Mouse (Mus musculus) left cerebral cortex, postnatal 25 days (tissue): ENCODE results near the gene Slc35b3. TPM values are rescaled to one million over a fixed set of nuclear protein-coding genes. Genes with fewer than 3 reads are reported as not detected.

Experiments
- DNase-seq, 2 experiments: peaks; one replicate each; pipeline ENCODE4 v3.0.0; 2022; ENCODE audit warnings: low spot score in 2 of 2, mixed read lengths in 1 of 2
- intact Hi-C: fragments of 180-260 bp; cut with DNase I; formaldehyde crosslinking; loops from one replicate; pipeline ENCODE4 v1.15.1; 2025
- total RNA-seq, 2 experiments: library from RNA; stranded (reverse); gene quantifications; 2 replicates each; pipeline ENCODE4 v1.2.3; 2021

Gene Slc35b3
- total RNA-seq, result 10 to 100 TPM; 14.4 to 21.1 TPM

GRCm38 (mm10) chr13:38960063-38961050, at the start of gene Slc35b3:
Gene Slc35b3 (minus strand): TSS chr13:38960875.
- peak; percentile 80 to 82 for DNase-seq
- intact Hi-C loops, result loop anchor here (5.0 kb wide), 1 partner anchor 268 kb away; no protein-coding TSS in a partner anchor

DNA sequence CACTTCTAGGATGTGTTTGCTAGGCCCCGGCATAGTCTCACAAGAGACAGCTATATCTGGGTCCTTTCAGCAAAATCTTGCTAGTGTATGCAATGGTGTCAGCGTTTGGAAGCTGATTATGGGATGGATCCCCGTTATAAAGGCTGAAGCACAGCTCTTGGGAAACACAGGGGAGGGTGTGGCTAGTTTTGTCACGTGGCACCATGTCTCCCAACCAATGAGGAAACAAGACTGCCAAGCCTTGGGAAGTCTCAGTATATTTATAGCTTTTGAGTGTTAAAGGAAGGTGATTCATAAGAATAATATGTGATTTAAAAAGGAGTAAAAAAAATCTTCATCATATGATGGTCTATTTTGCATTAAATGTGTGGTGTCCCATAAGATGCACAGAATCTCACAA, 49.6 kb upstream of the Slc35b3 start:
- DNase-seq, result no peak
- intact Hi-C loops, result loop anchor here (5.0 kb wide), 1 partner anchor 153 kb away; no protein-coding TSS in a partner anchor

- DNase-seq, result no peak
These were observed 42.6 kb upstream of the Slc35b3 start for GRCm38 (mm10) chr13:39003101-39003762.

GRCm38 (mm10) chr13:39002424-39002823, 41.7 kb upstream of the Slc35b3 start:
- intact Hi-C loops, result no loop called here
- DNase-seq, result no peak

More at GRCm38 (mm10) chr13:39003101-39003762, 42.6 kb upstream of the Slc35b3 start:
- intact Hi-C loops, result no loop called here

DNA sequence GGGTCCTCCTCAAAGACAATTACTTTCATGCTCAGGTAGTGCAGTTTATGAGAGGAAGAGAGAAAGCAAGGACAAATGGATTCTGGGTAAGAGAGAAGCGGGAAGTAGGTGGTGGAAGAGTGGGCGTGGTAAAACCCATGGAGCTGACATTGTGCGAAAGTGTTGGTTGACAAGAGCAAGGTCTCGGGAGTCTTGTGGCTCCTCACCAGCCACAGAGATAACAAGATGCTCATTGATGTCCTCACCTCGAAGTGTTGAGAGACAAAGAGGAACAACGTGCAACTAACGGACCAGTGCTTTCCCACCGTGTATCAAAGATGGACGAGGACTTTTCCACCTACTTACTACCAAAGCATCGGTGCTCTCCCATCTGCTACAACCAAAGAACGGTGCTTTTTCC, 40.8 kb upstream of the Slc35b3 start:
- DNase-seq, result no peak
- intact Hi-C loops, result no loop called here

GRCm38 (mm10) chr13:38998958-38999357, 38.3 kb upstream of the Slc35b3 start:
- DNase-seq, result no peak
- intact Hi-C loops, result loop anchor here (10.0 kb wide), 1 partner anchor 416 kb away; no protein-coding TSS in a partner anchor

DNA sequence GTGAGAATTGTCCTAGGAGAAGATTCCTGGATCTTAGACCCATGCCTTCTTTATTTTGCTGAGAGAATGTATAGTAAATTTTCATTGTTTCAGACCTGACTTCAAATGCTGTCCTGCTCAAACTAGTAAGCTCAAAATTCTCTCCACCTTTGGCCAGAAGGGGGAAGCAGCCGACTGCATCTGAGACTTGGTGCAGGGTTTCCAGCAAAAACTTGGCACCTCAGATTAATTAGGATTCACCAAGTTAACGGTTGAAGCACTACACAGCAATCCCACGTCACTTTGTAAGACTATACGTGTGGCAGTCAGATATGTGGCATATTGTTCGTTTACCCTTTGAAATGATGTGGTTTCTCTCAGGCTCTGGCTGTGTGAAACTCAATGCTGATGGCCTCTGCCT, 31.9 kb upstream of the Slc35b3 start:
- DNase-seq, result peak; percentile 29 to 69
- intact Hi-C loops, result loop anchor here (5.0 to 10.0 kb wide), 2 partner anchors 422 to 1755 kb away; no protein-coding TSS in a partner anchor

GRCm38 (mm10) chr13:38983751-38984150, 23.1 kb upstream of the Slc35b3 start:
- DNase-seq, result no peak
- intact Hi-C loops, result no loop called here

DNA sequence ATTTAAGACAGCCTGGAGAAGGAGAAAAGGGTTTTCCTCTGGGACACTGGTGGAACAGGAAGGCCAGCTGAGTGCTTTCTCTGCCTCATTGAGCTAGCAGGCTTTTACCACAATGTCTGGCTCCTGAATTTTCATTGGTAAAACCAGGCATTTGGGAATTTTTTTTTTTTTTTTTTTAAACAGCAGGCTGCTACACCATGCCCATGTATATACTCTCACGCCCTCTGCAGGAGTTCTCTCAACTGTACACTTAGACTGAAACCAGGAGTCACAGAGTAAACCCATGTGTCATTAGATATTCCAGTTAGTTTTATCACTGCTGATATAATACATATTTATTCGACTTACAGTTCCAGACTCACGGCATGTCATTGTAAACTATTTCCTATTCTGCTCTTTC, 20.2 kb upstream of the Slc35b3 start:
- intact Hi-C loops, result no loop called here
- DNase-seq, result no peak

- intact Hi-C loops, result no loop called here
- no peak for DNase-seq
These were observed 16.3 kb upstream of the Slc35b3 start for GRCm38 (mm10) chr13:38976978-38977377.

DNA sequence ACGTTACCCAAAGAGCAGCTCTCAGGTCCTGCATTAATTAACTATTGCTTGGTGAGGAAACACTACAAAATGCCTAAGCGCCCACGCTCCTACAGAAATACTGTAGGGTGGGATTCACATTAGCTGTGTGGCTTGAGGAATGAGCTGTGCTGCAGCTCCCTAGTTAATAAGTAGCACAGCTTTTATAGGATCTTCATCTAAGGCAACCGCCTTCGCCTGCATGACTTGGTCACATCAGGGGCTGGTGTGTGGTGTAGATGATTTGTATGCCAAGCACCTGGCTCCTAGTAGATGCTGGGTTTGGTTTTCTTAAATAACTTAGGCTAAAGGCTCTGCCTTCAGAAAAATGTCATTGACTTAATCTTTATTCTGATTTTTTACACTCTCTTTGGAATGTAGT, 15.2 kb upstream of the Slc35b3 start:
- no peak for DNase-seq
- intact Hi-C loops, result no loop called here

- no peak for DNase-seq
- intact Hi-C loops, result no loop called here
These were observed 11.9 kb upstream of the Slc35b3 start for GRCm38 (mm10) chr13:38972602-38973001.

DNA sequence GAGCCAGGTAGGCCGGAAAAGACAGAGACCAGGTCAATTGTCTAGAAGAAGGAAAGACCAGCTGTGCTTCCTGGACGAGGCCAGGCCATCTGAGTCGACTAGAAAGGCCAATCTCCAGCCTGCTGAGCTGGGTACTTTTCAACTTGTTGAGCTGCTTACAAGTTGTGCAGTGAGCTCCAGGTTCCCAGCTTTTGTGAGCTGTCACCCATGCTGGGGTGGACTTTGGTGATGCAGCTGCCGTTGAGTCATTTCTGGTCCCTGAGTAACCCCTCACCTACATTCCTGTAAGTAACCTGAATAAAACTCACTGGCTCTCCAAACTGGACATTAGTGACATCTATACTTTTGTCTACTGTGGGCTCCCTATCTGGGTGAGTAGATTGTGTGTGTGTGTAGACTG, 10.4 kb upstream of the Slc35b3 start:
- intact Hi-C loops, result no loop called here
- DNase-seq, result no peak

DNA sequence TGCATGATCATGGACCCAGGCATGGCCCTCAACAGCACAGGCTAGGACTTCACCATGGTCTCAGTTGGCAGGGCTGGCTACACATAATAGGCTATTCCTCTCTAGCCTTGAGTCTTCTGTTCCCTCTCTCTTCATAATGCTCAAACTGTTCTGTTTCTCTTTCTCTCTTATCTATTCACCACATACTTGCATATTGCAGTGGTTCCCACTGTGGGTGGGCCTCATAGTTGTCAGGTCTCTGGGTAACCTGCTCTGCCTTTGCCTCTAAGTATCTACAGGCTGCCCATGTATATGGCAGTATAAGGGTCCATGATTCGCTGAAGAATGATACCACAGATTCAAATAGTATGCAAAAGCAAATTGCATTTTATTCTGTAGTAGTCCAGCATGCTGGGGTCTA, 6.8 kb upstream of the Slc35b3 start:
- no peak for DNase-seq
- intact Hi-C loops, result no loop called here

DNA sequence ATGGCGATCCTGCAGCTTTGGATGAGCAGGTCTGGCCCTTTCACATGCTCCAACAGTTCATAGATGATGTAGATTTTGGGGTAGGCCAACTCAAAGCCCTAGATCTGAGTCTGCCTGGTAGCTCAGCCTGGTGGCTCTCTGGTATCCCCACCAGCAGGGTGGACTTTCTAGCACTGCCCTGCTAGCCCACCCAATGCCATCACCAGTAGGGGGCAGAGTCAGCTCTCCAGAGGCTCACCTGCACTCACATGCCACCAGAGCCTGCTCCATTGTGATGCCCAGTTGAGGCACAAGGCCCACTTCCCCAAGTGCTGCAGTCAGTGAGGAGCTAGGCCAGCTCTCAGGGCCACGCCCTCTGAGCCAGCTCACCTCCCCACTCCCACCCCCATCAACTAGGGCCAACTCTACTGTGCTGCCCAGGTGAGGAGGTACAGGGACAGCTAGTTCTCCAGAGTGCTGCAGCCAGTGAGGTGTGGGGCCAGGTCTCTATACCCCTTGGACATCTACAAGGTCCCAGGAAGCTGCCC, 6.3 kb upstream of the Slc35b3 start:
- no peak for DNase-seq
- intact Hi-C loops, result no loop called here

DNA sequence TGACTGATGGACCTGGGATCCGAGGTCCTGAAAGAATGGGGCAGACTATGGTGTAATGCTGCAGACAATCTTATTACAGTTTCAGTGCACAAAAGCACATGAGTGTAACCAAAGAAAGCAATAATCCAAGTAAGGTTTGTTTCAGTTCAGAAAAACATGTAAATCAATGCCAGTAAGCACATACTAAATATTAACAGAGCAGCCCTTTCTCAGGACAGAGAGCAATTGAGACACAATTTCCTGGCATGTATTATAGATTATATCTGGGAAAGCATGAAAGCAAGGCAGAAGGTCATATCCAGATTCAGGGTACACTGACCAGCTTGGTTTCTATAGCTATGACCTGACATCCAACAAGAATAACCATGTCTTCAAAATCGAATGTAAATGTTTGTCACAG, 2.1 kb upstream of the Slc35b3 start:
- intact Hi-C loops, result loop anchor here (5.0 kb wide), 1 partner anchor 270 kb away; no protein-coding TSS in a partner anchor
- no peak for DNase-seq

GRCm38 (mm10) chr13:38958037-38958436, 2.6 kb downstream of the Slc35b3 start:
- intact Hi-C loops, result no loop called here

GRCm38 (mm10) chr13:38946296-38947012, 14.2 kb downstream of the Slc35b3 start:
- DNase-seq, result peak in 1 of 2 experiments; percentile 49
- intact Hi-C loops, result loop anchor here (10.0 kb wide), 1 partner anchor 902 kb away; no protein-coding TSS in a partner anchor

More at GRCm38 (mm10) chr13:38958037-38958436, 2.6 kb downstream of the Slc35b3 start:
- DNase-seq, result peak in 1 of 2 experiments; percentile 72

- no peak for DNase-seq
- intact Hi-C loops, result loop anchor here (10.0 kb wide), 1 partner anchor 901 kb away; no protein-coding TSS in a partner anchor
These were observed 14.9 kb downstream of the Slc35b3 start for GRCm38 (mm10) chr13:38945767-38946166.
